Mouse (Mus musculus) left cerebral cortex, postnatal 25 days (tissue): ENCODE measurements around the gene Dcaf12. TPM values are rescaled to one million over a fixed set of nuclear protein-coding genes. Genes with fewer than 3 reads are reported as not detected.

Experiments
- DNase-seq, 2 experiments: peaks; one replicate each; pipeline ENCODE4 v3.0.0; 2022; ENCODE audit warnings: low spot score in 2 of 2, mixed read lengths in 1 of 2
- intact Hi-C: fragments of 180-260 bp; cut with DNase I; formaldehyde crosslinking; loops from one replicate; pipeline ENCODE4 v1.15.1; 2025
- total RNA-seq, 2 experiments: library from RNA; stranded (reverse); gene quantifications; 2 replicates each; pipeline ENCODE4 v1.2.3; 2021

Gene Dcaf12
- 10 to 100 TPM; 46.1 to 48.0 TPM for total RNA-seq

DNA sequence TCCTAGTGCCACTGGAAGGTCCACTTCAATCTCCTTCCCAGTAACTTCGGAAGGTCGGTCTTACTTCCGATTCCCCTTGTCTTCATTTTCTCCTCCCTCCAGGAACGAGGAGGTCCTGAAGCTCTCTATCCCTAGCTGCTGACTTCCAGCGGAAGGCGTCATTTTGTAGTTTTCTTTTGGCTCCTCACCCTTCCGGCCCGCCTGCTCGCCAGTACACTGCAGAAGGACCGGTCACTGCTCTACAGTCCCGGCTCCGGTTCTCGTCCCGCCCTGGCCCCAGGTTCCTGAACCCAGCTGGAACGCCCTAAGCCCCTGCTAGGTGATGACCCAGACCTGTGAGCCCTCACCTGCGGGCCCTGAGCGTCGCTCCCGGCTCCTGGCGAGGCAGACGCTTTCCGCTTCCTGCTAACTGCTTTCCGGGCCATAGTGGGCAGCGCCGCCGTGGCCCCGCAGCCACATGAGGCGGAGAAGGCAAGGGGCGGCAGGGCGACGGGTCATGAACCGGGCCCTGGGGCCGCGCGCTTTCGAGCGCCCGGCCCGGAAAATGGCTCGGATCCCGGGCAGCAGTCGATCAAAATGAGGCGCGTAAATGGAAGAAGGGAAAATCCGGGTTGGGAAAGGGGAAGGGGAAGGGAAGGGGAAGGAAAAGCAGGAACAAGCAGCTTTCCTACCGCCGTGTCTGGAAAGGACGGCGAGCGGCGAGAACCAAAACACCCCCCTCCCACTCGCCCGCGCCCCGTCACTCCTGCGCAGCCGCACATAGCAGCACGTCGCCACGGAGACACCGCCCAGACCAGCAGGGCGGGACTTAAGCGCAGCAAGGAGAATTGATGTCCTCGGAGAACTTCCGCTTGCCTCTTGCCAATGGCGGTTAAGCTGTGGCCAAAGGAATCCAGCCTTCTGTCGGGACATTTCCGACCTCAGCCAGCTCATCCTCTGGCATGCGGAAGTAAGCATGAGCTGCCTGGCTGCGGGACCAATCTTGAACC is at the start of gene Dcaf12:
Gene Dcaf12 (minus strand): TSS at position 749 of the 989 bp plus-strand sequence.
- intact Hi-C loops: loop anchor here (5.0 kb wide), 2 partner anchors 33 to 78 kb away; partner anchors contain the start of gene Ubap1
- DNase-seq: peak; percentile 94 to 97

DNA sequence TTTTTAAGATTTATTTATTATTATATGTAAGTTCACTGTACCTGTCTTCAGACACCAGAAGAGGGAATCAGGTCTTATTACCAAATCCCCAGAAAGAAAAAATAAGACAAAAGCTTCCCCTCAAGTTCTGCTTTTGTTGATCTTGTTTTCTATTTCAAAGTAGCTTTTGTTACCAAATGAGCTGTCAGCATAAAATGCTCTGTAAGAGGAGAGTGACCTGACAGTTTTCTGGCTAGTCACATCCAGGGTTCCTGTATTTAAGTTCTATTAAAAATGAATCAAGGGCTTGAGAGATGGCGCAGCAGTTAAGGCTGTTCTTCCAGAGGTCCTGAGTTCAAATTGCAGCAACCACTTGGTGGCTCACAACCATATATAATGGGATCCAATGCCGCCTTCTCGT is 46.4 kb upstream of the Dcaf12 start:
- DNase-seq: no peak
- intact Hi-C loops: no loop called here

DNA sequence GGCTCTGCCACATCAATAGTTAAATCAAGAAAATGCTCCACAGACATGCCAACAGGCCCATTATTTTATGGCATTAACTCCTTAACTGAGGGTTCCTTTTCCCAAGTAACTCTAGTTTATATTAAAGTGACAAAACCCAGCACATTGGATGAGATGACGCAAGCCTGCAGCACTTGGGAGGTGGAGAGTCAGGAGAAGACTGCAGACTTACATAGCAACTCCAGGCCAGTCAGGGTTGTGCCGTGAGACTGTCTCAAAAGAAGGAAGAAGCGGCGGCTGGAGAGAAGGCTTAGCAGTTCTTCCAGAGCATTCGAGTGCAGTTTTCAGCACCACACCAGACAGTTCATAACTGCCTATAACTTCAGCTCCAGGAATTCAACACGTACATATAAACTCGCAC is 44.7 kb upstream of the Dcaf12 start:
- no peak for DNase-seq
- intact Hi-C loops: no loop called here

DNA sequence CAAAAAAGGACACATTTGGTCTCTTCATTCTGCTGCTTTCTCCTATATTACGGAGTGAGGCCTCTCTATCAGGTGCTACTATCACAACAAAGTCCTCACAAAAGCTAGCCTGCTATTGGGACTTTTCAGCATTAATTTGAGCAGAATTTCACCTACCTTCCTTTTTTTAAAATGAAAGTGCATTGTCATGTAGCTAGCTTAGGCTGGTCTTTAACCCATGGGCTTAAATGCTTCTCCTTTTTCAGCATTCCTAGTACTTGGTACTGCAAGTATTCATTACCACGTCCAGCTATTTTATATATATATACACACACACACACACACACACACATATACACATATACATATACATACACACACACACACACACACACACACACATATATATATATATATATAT is 44.0 kb upstream of the Dcaf12 start:
- intact Hi-C loops: no loop called here
- no peak for DNase-seq

DNA sequence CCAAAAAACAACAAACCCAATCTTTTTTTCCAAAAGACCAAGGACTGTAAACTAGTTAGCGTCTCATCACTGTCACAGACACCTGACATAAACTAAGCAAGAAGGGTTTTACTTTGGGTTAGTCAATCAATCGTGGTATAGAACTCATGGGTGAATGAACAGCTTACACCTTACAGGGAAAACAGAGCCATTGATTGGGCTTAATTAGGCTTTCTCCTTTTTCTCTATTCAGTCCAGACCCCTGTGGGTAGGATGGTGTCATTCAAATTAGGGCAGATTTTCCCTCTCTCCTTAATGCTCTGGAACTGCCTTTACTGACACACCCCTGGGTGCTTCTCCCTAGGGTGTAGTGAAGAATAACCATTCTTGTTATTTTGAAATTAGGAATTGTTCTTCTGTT is 42.5 kb upstream of the Dcaf12 start:
- no peak for DNase-seq
- intact Hi-C loops: no loop called here

DNA sequence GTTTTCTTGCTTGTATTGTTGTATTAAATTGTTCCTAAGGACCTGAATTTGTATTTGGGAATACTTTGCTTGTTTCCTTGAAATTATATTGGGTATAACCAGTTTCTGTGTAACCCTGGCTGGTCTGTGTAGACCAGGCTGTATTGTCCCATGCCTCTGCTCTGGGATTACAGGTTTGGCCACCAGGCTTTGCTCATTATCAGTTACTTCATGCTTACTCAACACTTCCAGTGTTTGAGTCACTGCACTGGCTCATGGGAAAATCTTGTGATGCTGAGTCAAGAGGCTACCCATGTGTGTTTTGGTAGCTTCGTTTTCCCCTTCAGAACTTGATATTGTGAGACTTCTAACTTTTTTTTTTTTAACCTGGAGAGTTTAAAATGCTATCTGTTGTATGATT is 38.6 kb upstream of the Dcaf12 start:
- intact Hi-C loops: no loop called here
- no peak for DNase-seq

DNA sequence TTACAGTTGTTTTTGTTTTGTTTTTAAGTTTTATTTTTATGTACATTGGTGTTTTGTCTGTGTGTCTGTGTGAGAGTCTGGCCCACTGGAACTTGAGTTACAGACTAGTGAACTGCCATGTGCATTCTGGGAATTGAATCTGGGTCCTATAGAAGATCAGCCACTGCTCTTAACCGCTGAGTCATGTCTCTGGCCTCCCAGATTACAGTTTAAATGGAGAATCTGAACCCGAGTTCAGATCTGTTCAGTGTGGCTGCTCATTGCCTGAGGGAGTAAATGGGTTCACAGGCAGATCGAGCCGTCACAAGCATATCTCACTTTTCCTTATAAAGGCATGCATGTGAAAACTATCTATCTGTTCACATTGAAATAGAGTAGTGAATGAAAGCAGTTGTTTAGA is 38.1 kb upstream of the Dcaf12 start:
- intact Hi-C loops: no loop called here
- DNase-seq: no peak

DNA sequence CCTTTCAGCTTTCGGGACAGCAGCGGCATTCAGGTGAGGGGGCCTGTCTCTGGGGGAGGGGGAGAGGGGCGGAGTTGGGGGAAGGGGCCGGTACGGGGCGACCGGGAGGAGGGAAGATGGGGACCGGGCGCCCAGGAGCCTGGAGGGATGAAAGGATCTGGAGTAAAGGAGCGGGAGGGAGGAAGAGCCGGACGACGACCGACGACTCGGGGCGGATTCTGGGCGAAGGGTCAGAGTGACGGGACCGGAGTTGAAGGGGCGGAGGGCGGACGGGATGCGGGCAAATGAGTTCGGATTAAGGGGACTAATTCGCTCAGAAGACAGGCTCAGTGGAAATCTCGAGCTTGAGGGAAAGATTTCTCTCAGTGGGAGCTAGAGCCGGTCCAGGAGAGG is 34.5 kb upstream of the Dcaf12 start:
- DNase-seq: no peak
- intact Hi-C loops: loop anchor here (2.0 to 5.0 kb wide), 2 partner anchors 37 to 74 kb away; partner anchors contain the start of genes Dcaf12 and Ubap2

DNA sequence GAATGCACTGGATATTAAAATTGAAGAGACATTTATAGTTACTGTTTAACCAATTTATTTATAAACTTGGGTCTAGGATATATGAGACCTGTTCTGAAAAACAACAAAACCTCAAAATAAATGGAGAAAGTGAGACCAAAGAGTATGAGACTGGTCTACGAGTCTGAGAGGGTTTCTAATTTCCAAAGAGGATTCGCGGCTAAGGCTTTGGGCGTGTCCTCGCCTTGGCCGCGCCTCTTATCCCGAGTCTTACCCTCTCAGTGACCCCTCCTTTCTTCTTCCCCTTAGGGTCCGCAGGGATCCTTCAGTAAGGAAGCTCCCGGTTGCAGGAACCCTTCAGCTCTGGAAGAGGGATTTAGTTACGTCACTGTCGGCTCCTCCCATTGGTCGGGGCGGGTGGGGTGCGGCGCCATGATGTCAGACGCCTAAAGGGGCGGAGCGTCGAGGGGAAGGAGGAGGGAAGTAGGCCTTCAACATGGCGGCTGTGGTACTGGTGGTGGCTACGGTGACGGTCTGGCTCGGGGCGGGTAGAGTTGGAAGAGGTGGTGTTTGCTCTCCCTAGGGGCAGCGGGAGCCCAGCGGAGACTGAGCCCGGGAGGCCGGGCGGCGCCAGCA is 34.0 kb upstream of the Dcaf12 start, which contains the start of gene Ubap1:
Gene Ubap1 (plus strand): TSS at position 413 of the 615 bp plus-strand sequence.
- DNase-seq: peak; percentile 87 to 96
- intact Hi-C loops: loop anchor here (2.0 to 5.0 kb wide), 2 partner anchors 36 to 74 kb away; partner anchors contain the start of genes Dcaf12 and Ubap2

DNA sequence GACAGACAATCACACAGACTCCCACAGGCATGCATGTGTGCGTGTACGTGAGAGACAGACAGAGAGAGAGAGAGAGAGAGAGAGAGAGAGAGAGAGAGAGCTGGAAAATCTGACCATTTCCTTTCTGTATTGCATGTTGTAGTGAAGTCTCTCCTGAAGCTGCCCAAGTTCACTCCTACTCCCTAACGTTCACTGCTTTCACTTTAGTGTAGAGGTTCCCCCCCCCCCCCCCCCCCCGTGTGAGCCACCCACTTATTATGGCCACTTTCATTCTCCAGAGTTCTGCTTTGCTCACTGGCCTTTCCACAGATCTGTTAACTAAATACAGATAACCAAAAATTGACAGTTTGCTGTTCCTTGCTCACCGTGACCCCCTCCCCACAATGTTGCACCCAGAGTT is 33.1 kb upstream of the Dcaf12 start:
- DNase-seq: no peak
- intact Hi-C loops: loop anchor here (2.0 to 5.0 kb wide), 2 partner anchors 36 to 73 kb away; partner anchors contain the start of genes Dcaf12 and Ubap2

DNA sequence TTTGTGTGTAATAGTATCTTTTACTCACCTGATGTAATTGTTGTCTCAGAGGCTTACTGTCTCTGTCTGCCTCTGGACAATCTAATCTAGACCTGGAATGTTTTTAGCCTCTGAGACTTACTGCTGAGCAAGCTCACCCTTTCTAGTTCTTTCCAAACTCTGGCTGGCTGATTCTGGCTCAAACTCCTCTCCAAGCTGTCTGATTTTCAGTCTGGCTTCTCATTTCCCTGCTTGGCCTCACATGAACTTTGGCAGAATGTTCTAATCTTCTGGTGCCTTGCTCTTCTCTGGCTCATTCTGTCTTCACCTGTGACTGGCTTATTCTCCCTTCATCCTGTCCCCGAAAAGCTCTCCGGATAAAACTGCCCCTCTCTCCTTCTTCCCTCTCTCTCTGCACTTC is 31.3 kb upstream of the Dcaf12 start:
- intact Hi-C loops: loop anchor here (5.0 kb wide), 1 partner anchor 34 kb away; the partner anchor contains the start of gene Dcaf12

DNA sequence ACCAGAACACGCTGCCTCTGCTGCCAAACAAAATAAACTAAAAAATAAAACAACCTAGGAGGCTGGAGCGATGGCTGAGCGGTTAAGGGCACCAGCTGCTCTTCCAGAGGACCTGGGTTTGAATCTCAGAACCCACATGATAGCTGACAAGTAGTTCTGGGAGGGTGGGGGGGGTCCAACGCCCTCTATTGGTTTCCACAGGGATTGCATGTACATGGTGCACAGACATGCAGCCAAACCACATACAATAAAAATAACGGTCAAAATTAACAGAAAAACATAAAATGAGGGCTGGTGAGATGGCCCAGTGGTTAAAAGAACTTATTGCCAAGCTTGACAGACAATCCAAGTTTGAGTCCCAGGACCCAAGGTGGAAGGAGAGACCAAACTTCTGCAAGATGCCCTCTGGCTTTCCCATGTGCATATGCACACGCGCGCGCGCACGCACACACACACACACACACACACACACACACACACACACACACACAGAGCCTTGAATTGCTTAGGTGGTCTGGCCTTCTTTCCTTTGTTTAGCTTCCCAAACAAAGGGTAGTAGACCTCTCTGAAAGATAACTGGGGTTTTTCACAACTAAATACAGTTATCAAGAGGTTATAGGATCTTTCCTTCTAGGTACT is 26.3 kb upstream of the Dcaf12 start:
- intact Hi-C loops: no loop called here
- DNase-seq: no peak

More for the DNA sequence above, 31.3 kb upstream of the Dcaf12 start:
- DNase-seq: no peak

DNA sequence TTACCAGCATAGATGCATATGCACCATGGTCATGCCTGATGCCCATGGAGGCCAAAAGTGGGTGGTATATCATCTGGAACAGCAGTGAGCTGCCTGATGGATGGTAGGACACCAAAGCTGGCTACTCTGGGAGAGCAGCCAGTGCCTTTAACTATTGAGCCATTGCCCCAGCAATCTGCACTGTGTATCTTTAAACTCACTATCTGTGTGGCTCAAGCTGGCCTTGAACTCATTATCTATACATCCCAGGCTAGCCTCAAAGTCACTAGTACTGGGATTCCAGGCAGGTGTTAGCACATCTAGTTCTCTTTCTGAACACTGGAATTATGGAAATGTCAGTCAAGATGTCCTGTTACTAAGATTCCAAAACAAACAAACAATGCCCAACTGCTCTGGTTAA is 21.9 kb upstream of the Dcaf12 start:
- no peak for DNase-seq
- intact Hi-C loops: no loop called here

DNA sequence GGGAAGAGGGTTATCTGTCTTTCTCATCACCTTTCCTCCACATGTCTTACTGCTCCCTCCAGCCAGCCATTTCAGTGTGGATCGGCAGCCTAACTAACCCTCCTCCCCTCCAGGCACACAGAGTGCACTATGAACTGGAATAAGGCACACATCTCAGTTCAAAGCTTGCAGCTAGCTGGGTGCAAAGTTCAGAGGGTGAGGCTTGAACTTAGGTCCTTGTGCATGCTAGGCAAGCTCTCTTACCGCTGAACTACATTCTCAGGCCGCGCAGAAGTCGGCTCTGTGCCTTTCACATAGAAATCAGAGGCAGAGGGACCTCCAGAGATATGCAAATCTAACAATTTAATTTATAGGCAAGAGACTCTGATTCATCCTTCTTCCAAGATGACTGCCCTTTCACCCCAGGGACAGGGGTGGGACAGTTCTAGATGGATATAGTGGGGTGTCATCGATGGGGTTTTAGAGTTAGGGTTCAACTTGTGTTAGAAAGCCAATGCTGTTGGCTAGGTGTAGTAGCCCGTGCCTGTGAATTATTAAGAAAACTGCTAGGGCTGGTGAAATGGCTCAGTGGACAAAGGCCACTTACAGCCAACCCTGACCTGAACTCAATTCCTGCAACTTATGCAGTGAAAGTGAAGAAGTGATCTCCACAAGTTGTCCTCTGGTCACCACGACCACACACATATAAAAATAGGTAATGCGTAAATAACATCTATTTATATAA is 17.2 kb upstream of the Dcaf12 start:
- no peak for DNase-seq
- intact Hi-C loops: no loop called here

DNA sequence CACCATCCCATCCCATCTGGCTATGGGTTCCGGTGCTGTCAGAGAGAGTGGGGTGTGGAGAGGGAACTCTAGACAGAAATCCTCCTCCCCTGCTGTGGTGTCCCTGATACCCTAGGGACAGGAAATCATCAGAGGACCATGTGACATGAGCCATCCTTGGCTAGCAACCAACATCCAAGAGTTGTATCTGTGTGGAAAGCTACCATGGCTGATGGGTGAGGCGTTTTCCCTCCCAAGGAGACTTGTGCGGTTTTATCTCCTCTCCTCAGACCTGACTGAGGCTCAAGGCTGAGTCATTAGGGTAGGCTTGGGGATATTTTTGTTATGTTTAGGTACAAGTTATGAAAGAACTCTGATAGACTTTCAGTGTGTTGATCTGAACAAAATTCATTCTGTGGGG is 16.4 kb upstream of the Dcaf12 start:
- intact Hi-C loops: no loop called here

DNA sequence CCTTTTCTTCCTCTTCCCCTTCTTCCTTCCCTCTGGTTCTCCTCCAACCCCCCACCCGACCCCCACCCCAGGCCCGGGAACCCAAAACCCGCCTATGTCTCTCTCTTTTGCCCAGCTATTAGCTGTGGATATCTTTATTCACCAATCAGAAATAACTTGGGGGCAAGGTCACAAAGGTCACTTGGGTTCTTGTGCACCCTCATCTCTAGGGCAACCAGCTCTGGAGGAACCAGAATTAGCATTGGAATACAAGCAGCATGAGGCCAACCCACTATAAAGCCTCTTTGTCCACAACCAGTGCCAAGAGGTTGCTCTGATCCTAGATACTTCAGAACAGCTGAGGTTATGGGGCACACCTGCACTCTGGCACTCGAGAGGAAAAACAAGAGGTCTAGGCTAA is 14.8 kb upstream of the Dcaf12 start:
- DNase-seq: no peak
- intact Hi-C loops: no loop called here

More for the DNA sequence above, 16.4 kb upstream of the Dcaf12 start:
- DNase-seq: no peak

DNA sequence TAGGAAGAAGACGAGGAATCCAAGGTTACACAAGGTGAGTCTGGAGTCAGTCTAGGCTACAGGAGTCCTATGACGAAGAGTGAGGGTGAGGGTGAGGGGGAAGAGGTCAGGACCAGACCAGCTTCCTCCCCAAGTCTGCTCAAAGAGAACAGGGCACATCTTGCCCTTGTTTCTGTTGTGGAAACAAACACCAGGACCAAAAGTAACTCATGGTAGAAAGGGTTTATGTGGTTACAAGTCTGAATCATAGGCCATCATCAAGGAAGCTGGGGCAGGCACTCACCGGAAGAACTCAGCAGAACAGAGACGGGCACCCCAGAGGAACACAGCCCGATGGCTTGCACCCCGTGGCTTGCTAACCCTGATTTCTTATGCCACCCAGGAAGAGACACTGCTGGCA is 12.2 kb upstream of the Dcaf12 start:
- no peak for DNase-seq
- intact Hi-C loops: no loop called here

DNA sequence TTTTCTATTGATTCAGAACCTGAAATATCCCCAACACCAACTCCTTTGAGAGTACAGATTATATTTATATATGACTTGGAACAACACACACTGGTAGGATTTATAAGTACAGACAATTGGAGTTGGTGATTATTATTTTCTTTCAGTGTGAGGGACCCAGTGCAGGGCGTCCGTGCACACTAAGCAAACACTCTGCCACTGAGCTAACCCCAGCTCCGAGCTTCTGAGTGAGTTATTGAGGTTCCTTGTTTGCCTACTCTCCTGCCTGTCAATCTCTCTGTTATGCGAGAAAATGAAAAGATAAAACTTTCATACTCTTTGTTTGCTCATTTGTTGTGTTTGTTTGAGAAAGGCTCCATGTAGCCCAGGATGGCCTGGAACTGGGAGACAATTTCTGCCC is 6.3 kb upstream of the Dcaf12 start:
- no peak for DNase-seq
- intact Hi-C loops: no loop called here

DNA sequence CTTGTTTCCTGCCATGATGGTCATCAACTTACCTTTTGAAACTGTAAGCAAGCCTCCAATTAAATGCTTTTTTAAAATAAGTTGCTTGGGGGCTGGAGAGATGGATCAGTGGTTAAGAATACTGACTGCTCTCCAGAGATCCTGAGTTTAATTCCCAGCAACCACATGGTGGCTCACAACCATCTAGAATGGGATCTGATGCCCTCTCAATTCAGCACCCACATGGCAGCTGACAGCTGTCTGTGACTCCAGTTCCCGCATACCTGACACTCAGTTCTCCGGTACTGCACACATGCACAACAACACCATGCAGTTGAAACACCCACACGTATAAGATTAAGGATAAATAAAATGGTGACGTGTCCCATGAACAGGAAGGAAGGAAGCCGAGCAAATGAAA is 3.6 kb upstream of the Dcaf12 start:
- intact Hi-C loops: no loop called here
- DNase-seq: no peak
